Mouse (Mus musculus): ENCODE measurements around the gene Olfr1032. TPM values are rescaled to one million over a fixed set of nuclear protein-coding genes. Genes with fewer than 3 reads are reported as not detected.
"Not testable (repeated sequence)": the region's sequence is repeated elsewhere in the genome, so short reads cannot be mapped to it uniquely, and the experiment has no call there.

Olfr1032 gene
- total and polyA plus RNA-seq, 2 experiments from 2014 or later, result not detected

DNA sequence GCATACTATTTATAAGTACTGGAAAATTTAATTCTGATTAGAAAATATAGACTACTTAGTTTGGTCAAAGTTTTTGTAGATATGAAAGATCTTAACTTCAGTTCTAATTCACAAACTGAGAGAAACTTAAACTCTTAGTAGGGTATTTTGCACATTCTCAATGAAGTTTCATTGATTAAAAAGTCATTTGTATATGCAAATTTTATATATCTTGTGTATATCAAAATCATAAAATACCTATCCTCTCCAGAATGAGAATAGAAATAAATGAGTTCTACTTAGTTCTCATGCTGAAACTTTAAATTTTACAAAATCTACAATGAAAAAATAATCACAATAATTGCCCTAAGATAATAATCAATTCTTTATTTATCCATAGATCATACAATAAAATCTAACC, 40.2 kb downstream of the Olfr1032 start, which contains the start of gene Olfr1034:
TSS of gene Olfr1034 (plus strand) at position 301 of the 400 bp plus-strand sequence.
- Histone ChIP-seq H3K4me3 (ENCODE audit: low read depth, low read length) (no peak within 1 kb of the TSS), H3K4me1 (ENCODE audit: insufficient read depth, low read length) (no peaks in the 10 kb centered on the region), H3K9me3 (ENCODE audit: low read length) (no peaks in the 10 kb centered on the region), H3K27me3 (ENCODE audit: insufficient read depth, low read length) (no peaks in the 10 kb centered on the region), H3K9ac (replicated peaks; ENCODE audit: low read length, poor library complexity, severe bottlenecking) (no peak within 1 kb of the TSS), H3K27ac (ENCODE audit: low read depth, low read length) (no peak within 1 kb of the TSS), H3K4me2 (ENCODE audit: low read depth, low read length, poor library complexity, severe bottlenecking) (no peak within 1 kb of the TSS), H3K36me3 (ENCODE audit: insufficient read depth, low read length) (no peaks in the 10 kb centered on the region)
- DNase-seq (ENCODE audit: low spot score) (no peak), ATAC-seq (ENCODE audit: low FRiP score) (no peak)
- TF ChIP-seq CTCF (IDR thresholded peaks at IDR 0.05), result no peak

- not testable (repeated sequence) for DNase-seq (ENCODE audit: low spot score); H3K27me3 ChIP-seq (ENCODE audit: insufficient read depth, low read length); H3K9ac ChIP-seq (replicated peaks; ENCODE audit: low read length, poor library complexity, severe bottlenecking); H3K4me2 ChIP-seq (ENCODE audit: low read depth, low read length, poor library complexity, severe bottlenecking); H3K4me1 ChIP-seq (ENCODE audit: insufficient read depth, low read length); ATAC-seq (ENCODE audit: low FRiP score); H3K36me3 ChIP-seq (ENCODE audit: insufficient read depth, low read length); H3K9me3 ChIP-seq (ENCODE audit: low read length); H3K27ac ChIP-seq (ENCODE audit: low read depth, low read length); H3K4me3 ChIP-seq (ENCODE audit: low read depth, low read length)
These were observed 45.4 kb downstream of the Olfr1032 start for GRCm38 (mm10) chr2:86050777-86051176.

Other genes with a start within 250 kb of the Olfr1032 start
Only the 30 nearest of the 31 such genes appear.
- not detected in 2 replicates for gene Olfr1013, start 238.4 kb upstream of the Olfr1032 start, total RNA-seq (2014; rRNA removed)
- gene Olfr1013, start 238.4 kb upstream of the Olfr1032 start, polyA plus RNA-seq (2015; fragmentation: Nextera tagmentation; extraction: Ambion mirVana), result not detected in 2 replicates
- gene Olfr1014, start 232.8 kb upstream of the Olfr1032 start, total RNA-seq (2014; rRNA removed), result not detected in 2 replicates
- gene Olfr1014, start 232.8 kb upstream of the Olfr1032 start, polyA plus RNA-seq (2015; fragmentation: Nextera tagmentation; extraction: Ambion mirVana), result not detected in 2 replicates
- not detected in 2 replicates for gene Olfr1015, start 223.5 kb upstream of the Olfr1032 start, total RNA-seq (2014; rRNA removed)
- gene Olfr1015, start 223.5 kb upstream of the Olfr1032 start, polyA plus RNA-seq (2015; fragmentation: Nextera tagmentation; extraction: Ambion mirVana), result not detected in 2 replicates
- not detected in 2 replicates for gene Olfr1016, start 203.0 kb upstream of the Olfr1032 start, total RNA-seq (2014; rRNA removed)
- not detected in 2 replicates for gene Olfr1016, start 203.0 kb upstream of the Olfr1032 start, polyA plus RNA-seq (2015; fragmentation: Nextera tagmentation; extraction: Ambion mirVana)
- gene Olfr1018, start 187.1 kb upstream of the Olfr1032 start, total RNA-seq (2014; rRNA removed), result not detected in 2 replicates
- not detected in 2 replicates for gene Olfr1018, start 187.1 kb upstream of the Olfr1032 start, polyA plus RNA-seq (2015; fragmentation: Nextera tagmentation; extraction: Ambion mirVana)
- gene Olfr1019, start 160.1 kb upstream of the Olfr1032 start, total RNA-seq (2014; rRNA removed), result 0.93 TPM in 1 of 2 replicates, not detected in the other
- gene Olfr1019, start 160.1 kb upstream of the Olfr1032 start, polyA plus RNA-seq (2015; fragmentation: Nextera tagmentation; extraction: Ambion mirVana), result not detected in 2 replicates
- not detected in 2 replicates for gene Olfr1020, start 158.5 kb upstream of the Olfr1032 start, total RNA-seq (2014; rRNA removed)
- gene Olfr1020, start 158.5 kb upstream of the Olfr1032 start, polyA plus RNA-seq (2015; fragmentation: Nextera tagmentation; extraction: Ambion mirVana), result not detected in 2 replicates
- gene Olfr1022, start 136.9 kb upstream of the Olfr1032 start, total RNA-seq (2014; rRNA removed), result not detected in 2 replicates
- gene Olfr1022, start 136.9 kb upstream of the Olfr1032 start, polyA plus RNA-seq (2015; fragmentation: Nextera tagmentation; extraction: Ambion mirVana), result not detected in 2 replicates
- 0.05 TPM in 1 of 2 replicates, not detected in the other for gene Olfr1023, start 119.9 kb upstream of the Olfr1032 start, total RNA-seq (2014; rRNA removed)
- not detected in 2 replicates for gene Olfr1023, start 119.9 kb upstream of the Olfr1032 start, polyA plus RNA-seq (2015; fragmentation: Nextera tagmentation; extraction: Ambion mirVana)
- not detected in 2 replicates for gene Olfr1024, start 100.5 kb upstream of the Olfr1032 start, total RNA-seq (2014; rRNA removed)
- not detected in 2 replicates for gene Olfr1024, start 100.5 kb upstream of the Olfr1032 start, polyA plus RNA-seq (2015; fragmentation: Nextera tagmentation; extraction: Ambion mirVana)
- not detected in 2 replicates for gene Olfr1025-ps1, start 90.3 kb upstream of the Olfr1032 start, total RNA-seq (2014; rRNA removed)
- gene Olfr1025-ps1, start 90.3 kb upstream of the Olfr1032 start, polyA plus RNA-seq (2015; fragmentation: Nextera tagmentation; extraction: Ambion mirVana), result 0.11 TPM in 1 of 2 replicates, not detected in the other
- gene Olfr1026, start 84.0 kb upstream of the Olfr1032 start, total RNA-seq (2014; rRNA removed), result not detected in 2 replicates
- not detected in 2 replicates for gene Olfr1026, start 84.0 kb upstream of the Olfr1032 start, polyA plus RNA-seq (2015; fragmentation: Nextera tagmentation; extraction: Ambion mirVana)
- not detected in 2 replicates for gene Olfr1028, start 55.1 kb upstream of the Olfr1032 start, total RNA-seq (2014; rRNA removed)
- gene Olfr1028, start 55.1 kb upstream of the Olfr1032 start, polyA plus RNA-seq (2015; fragmentation: Nextera tagmentation; extraction: Ambion mirVana), result not detected in 2 replicates
- not detected in 2 replicates for gene Olfr1029, start 31.6 kb upstream of the Olfr1032 start, total RNA-seq (2014; rRNA removed)
- gene Olfr1029, start 31.6 kb upstream of the Olfr1032 start, polyA plus RNA-seq (2015; fragmentation: Nextera tagmentation; extraction: Ambion mirVana), result not detected in 2 replicates
- gene Olfr1030, start 26.3 kb upstream of the Olfr1032 start, total RNA-seq (2014; rRNA removed), result not detected in 2 replicates
- gene Olfr1030, start 26.3 kb upstream of the Olfr1032 start, polyA plus RNA-seq (2015; fragmentation: Nextera tagmentation; extraction: Ambion mirVana), result not detected in 2 replicates
- gene Olfr1031, start 15.2 kb upstream of the Olfr1032 start, total RNA-seq (2014; rRNA removed), result not detected in 2 replicates
- not detected in 2 replicates for gene Olfr1031, start 15.2 kb upstream of the Olfr1032 start, polyA plus RNA-seq (2015; fragmentation: Nextera tagmentation; extraction: Ambion mirVana)
- gene Olfr1033, start 15.1 kb downstream of the Olfr1032 start, total RNA-seq (2014; rRNA removed), result 0.11 and 0.24 TPM in 2 replicates
- gene Olfr1033, start 15.1 kb downstream of the Olfr1032 start, polyA plus RNA-seq (2015; fragmentation: Nextera tagmentation; extraction: Ambion mirVana), result not detected in 2 replicates
- gene Olfr1034, start 40.3 kb downstream of the Olfr1032 start, total RNA-seq (2014; rRNA removed), result 0.19 TPM in 1 of 2 replicates, not detected in the other
- gene Olfr1034, start 40.3 kb downstream of the Olfr1032 start, polyA plus RNA-seq (2015; fragmentation: Nextera tagmentation; extraction: Ambion mirVana), result not detected in 2 replicates
- gene Olfr1036, start 68.5 kb downstream of the Olfr1032 start, total RNA-seq (2014; rRNA removed), result not detected in 2 replicates
- gene Olfr1036, start 68.5 kb downstream of the Olfr1032 start, polyA plus RNA-seq (2015; fragmentation: Nextera tagmentation; extraction: Ambion mirVana), result not detected in 2 replicates
- gene Olfr1037, start 81.8 kb downstream of the Olfr1032 start, total RNA-seq (2014; rRNA removed), result not detected in 2 replicates
- gene Olfr1037, start 81.8 kb downstream of the Olfr1032 start, polyA plus RNA-seq (2015; fragmentation: Nextera tagmentation; extraction: Ambion mirVana), result not detected in 2 replicates
- not detected in 2 replicates for gene Olfr1039, start 130.4 kb downstream of the Olfr1032 start, total RNA-seq (2014; rRNA removed)
- gene Olfr1039, start 130.4 kb downstream of the Olfr1032 start, polyA plus RNA-seq (2015; fragmentation: Nextera tagmentation; extraction: Ambion mirVana), result not detected in 2 replicates
- not detected in 2 replicates for gene Olfr1040, start 141.2 kb downstream of the Olfr1032 start, total RNA-seq (2014; rRNA removed)
- gene Olfr1040, start 141.2 kb downstream of the Olfr1032 start, polyA plus RNA-seq (2015; fragmentation: Nextera tagmentation; extraction: Ambion mirVana), result not detected in 2 replicates
- not detected in 2 replicates for gene Olfr1042, start 156.3 kb downstream of the Olfr1032 start, total RNA-seq (2014; rRNA removed)
- not detected in 2 replicates for gene Olfr1042, start 156.3 kb downstream of the Olfr1032 start, polyA plus RNA-seq (2015; fragmentation: Nextera tagmentation; extraction: Ambion mirVana)
- not detected in 2 replicates for gene Olfr1043, start 162.0 kb downstream of the Olfr1032 start, total RNA-seq (2014; rRNA removed)
- gene Olfr1043, start 162.0 kb downstream of the Olfr1032 start, polyA plus RNA-seq (2015; fragmentation: Nextera tagmentation; extraction: Ambion mirVana), result not detected in 2 replicates
- gene Olfr1044, start 172.3 kb downstream of the Olfr1032 start, total RNA-seq (2014; rRNA removed), result not detected in 2 replicates
- not detected in 2 replicates for gene Olfr1044, start 172.3 kb downstream of the Olfr1032 start, polyA plus RNA-seq (2015; fragmentation: Nextera tagmentation; extraction: Ambion mirVana)
- gene Olfr52, start 180.1 kb downstream of the Olfr1032 start, total RNA-seq (2014; rRNA removed), result not detected in 2 replicates
- not detected in 2 replicates for gene Olfr52, start 180.1 kb downstream of the Olfr1032 start, polyA plus RNA-seq (2015; fragmentation: Nextera tagmentation; extraction: Ambion mirVana)
- gene Olfr1045, start 197.5 kb downstream of the Olfr1032 start, total RNA-seq (2014; rRNA removed), result not detected in 2 replicates
- gene Olfr1045, start 197.5 kb downstream of the Olfr1032 start, polyA plus RNA-seq (2015; fragmentation: Nextera tagmentation; extraction: Ambion mirVana), result not detected in 2 replicates
- gene Olfr1046, start 213.8 kb downstream of the Olfr1032 start, total RNA-seq (2014; rRNA removed), result not detected in 2 replicates
- gene Olfr1046, start 213.8 kb downstream of the Olfr1032 start, polyA plus RNA-seq (2015; fragmentation: Nextera tagmentation; extraction: Ambion mirVana), result not detected in 2 replicates
- not detected in 2 replicates for gene Olfr1047, start 225.9 kb downstream of the Olfr1032 start, total RNA-seq (2014; rRNA removed)
- not detected in 2 replicates for gene Olfr1047, start 225.9 kb downstream of the Olfr1032 start, polyA plus RNA-seq (2015; fragmentation: Nextera tagmentation; extraction: Ambion mirVana)
- not detected in 2 replicates for gene Olfr1048, start 234.7 kb downstream of the Olfr1032 start, total RNA-seq (2014; rRNA removed)
- not detected in 2 replicates for gene Olfr1048, start 234.7 kb downstream of the Olfr1032 start, polyA plus RNA-seq (2015; fragmentation: Nextera tagmentation; extraction: Ambion mirVana)

All from midbrain, postnatal 0 days (tissue).